Mouse (Mus musculus) hindbrain, embryonic 14.5 days (tissue): Measurements from ENCODE around the gene Pnrc2. TPM values are rescaled to one million over a fixed set of nuclear protein-coding genes. Genes with fewer than 3 reads are reported as not detected.

Experiments
- ATAC-seq: fragments of 200-750 bp; cut with Nextera tagmentation; 2 replicates; pipeline ENCODE4 v1.8.0; 2017; ENCODE audit warnings: moderate number of reproducible peaks, mild to moderate bottlenecking, moderate TSS enrichment, moderate library complexity; ENCODE audit not compliant: low FRiP score
- DNase-seq: peaks from one replicate; pipeline ENCODE4 v3.0.0-alpha.2; 2015; ENCODE audit warnings: low spot score
- H3K27ac ChIP-seq: fragments of 300-500 bp; sonication (generic); 2 replicates; pipeline ENCODE4 v1.5.1; 2014; ENCODE audit warnings: mild to moderate bottlenecking, moderate library complexity
- H3K27me3 ChIP-seq: fragments of 300-500 bp; sonication (generic); 2 replicates; pipeline ENCODE4 v1.6.1; 2014; ENCODE audit warnings: mild to moderate bottlenecking, low read length, mixed read lengths; ENCODE audit not compliant: control insufficient read depth, insufficient read depth
- H3K36me3 ChIP-seq: fragments of 300-500 bp; sonication (generic); replicated peaks from 2 replicates; pipeline ENCODE4 v1.6.1; 2014; ENCODE audit not compliant: control insufficient read depth, insufficient read depth
- H3K4me1 ChIP-seq: fragments of 300-500 bp; sonication (generic); replicated peaks from 2 replicates; pipeline ENCODE4 v1.6.1; 2014; ENCODE audit warnings: antibody characterized with exemption, low read length, mixed read lengths; ENCODE audit not compliant: control insufficient read depth, insufficient read depth
- H3K4me2 ChIP-seq: fragments of 300-500 bp; sonication (generic); replicated peaks from 2 replicates; pipeline ENCODE4 v1.6.1; 2014; ENCODE audit warnings: mild to moderate bottlenecking, moderate library complexity
- H3K4me3 ChIP-seq: fragments of 300-500 bp; sonication (generic); replicated peaks from 2 replicates; pipeline ENCODE4 v1.5.1; 2014; ENCODE audit warnings: mild to moderate bottlenecking, low read length
- H3K9ac ChIP-seq: fragments of 300-500 bp; sonication (generic); 2 replicates; pipeline ENCODE4 v1.6.1; 2014
- H3K9me3 ChIP-seq: fragments of 300-500 bp; sonication (generic); 2 replicates; pipeline ENCODE4 v1.6.1; 2016; ENCODE audit warnings: low read length; ENCODE audit not compliant: control insufficient read depth
- whole genome bisulfite sequencing: fragments of 180-500 bp; shearing (Covaris S2); extraction: QIAGEN DNeasy Blood & Tissue Kit; methylation state at CpG from one replicate; pipeline ENCODE4 v1.1.7; 2014; 5-methylcytosine and 5-hydroxymethylcytosine counted together
- polyA plus RNA-seq: library from polyadenylated mRNA; unstranded; fragments of >200 nt; fragmentation: Nextera tagmentation; extraction: Ambion mirVana; gene quantifications from 2 replicates; pipeline ENCODE4 v1.2.1, GENCODE M21; 2014

Gene Pnrc2
- polyA plus RNA-seq, 1 experiment from 2014 or later = 95.0 TPM

DNA sequence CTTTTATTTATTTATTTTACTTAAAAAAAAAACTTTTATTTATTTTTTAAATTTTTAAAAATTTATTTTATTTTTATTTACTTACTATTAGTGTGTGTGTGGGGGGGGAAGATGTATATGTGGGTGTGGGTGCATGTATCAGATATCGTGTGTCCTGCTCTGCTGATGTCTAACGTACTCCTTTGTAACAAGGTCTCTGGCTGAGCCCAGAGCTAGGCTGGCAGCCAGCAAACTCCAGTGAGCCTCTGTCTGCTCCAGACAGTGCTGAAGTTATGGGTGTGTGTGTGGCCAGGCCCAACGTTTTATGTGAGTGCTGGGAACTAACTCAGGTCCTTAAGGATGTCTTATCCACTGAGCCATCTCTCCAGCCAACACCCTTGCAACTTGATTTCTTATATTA lies 38.5 kb upstream of the Pnrc2 start:
- Histone ChIP-seq H3K27ac (no peak overlapping the region; the same call in 1 of the 2 replicates), H3K27me3 (no peaks in the 10 kb centered on the region)
- 49% methylated on average over 3 of the region's 3 CpGs for WGBS

DNA sequence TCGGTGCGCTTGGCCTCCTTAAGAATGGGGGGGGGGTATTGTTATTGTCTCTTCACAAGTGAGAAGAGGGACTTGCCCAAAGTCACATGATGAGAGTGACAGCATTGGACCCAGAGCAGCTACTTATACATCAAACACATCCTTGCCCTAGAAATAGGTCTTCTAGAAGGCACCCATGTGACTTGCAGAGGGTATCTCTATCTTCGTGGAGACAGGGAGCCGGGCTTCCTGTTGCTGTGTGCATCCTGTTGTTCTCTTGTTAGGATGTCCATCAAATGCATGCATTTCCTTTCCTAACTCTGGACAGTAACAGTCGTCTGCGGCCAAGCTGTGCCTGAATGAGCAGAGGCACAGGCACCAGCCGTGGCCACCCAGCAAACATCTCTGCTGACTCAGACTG lies 37.9 kb upstream of the Pnrc2 start:
- H3K27me3 ChIP-seq = no peaks in the 10 kb centered on the region
- no peaks in the 10 kb centered on the region for H3K36me3 ChIP-seq
- no peak overlapping the region for H3K27ac ChIP-seq
- WGBS = 71% methylated on average over 7 of the region's 7 CpGs
- H3K9ac ChIP-seq = no peak overlapping the region
- H3K4me3 ChIP-seq = no peak overlapping the region
- no peaks in the 10 kb centered on the region for H3K9me3 ChIP-seq
- DNase-seq (no peak), ATAC-seq (no peak)
- 0 out of 2 replicates have a peak, but pooled peaks cover 9% of the 10 kb centered on the region for H3K4me1 ChIP-seq
- H3K4me2 ChIP-seq = no peak overlapping the region

More for the DNA sequence above, 38.5 kb upstream of the Pnrc2 start:
- no peaks in the 10 kb centered on the region for H3K36me3 ChIP-seq
- H3K4me1 ChIP-seq = 0 out of 2 replicates have a peak, but pooled peaks cover 9% of the 10 kb centered on the region
- no peak overlapping the region for H3K9ac ChIP-seq
- H3K4me3 ChIP-seq = no peak overlapping the region
- no peak overlapping the region for H3K4me2 ChIP-seq
- no peaks in the 10 kb centered on the region for H3K9me3 ChIP-seq
- no peak for DNase-seq
- ATAC-seq = no peak

- Histone ChIP-seq H3K27me3 (no peaks in the 10 kb centered on the region), H3K4me2 (no peak overlapping the region), H3K4me3 (no peak overlapping the region), H3K9ac (no peak overlapping the region), H3K4me1 (0 out of 2 replicates have a peak, but pooled peaks cover 9% of the 10 kb centered on the region), H3K9me3 (no peaks in the 10 kb centered on the region), H3K27ac (no peak overlapping the region), H3K36me3 (no peaks in the 10 kb centered on the region)
- ATAC-seq = no peak
- WGBS = 80% methylated on average over 13 of the region's 13 CpGs
- no peak for DNase-seq
These were observed 35.8 kb upstream of the Pnrc2 start for GRCm38 (mm10) chr4:135909326-135910066.

- ATAC-seq (no peak), DNase-seq (no peak)
- WGBS = 89% methylated on average over 3 of the region's 3 CpGs
- Histone ChIP-seq H3K4me1 (no peaks in the 10 kb centered on the region), H3K36me3 (no peaks in the 10 kb centered on the region), H3K27me3 (no peaks in the 10 kb centered on the region), H3K9me3 (no peaks in the 10 kb centered on the region), H3K4me3 (no peak overlapping the region), H3K4me2 (no peak overlapping the region), H3K27ac (no peak overlapping the region), H3K9ac (no peak overlapping the region)
These were observed 33.0 kb upstream of the Pnrc2 start for GRCm38 (mm10) chr4:135906633-135907032.

DNA sequence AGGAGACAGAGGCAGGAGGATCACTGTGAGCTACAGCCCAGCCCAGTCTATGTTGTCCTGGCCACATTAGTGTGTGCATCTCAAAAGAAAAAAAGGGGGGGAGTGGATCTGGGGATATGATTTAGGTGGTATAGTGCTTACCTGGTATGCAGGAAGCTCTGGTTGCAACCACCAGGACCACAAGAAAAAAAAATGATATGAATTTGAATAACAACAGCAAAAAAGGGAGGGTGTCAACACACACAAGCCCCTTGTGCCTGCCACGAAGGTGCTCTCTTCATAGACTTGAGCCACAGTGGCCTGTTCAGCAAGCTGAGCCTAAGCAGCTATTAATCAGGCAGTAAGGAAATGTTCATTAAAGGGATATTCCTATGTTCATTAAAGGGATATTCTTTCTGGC lies 31.2 kb upstream of the Pnrc2 start:
- Histone ChIP-seq H3K27me3 (no peaks in the 10 kb centered on the region), H3K4me2 (no peak overlapping the region), H3K9ac (no peak overlapping the region), H3K4me3 (no peak overlapping the region), H3K9me3 (no peaks in the 10 kb centered on the region), H3K27ac (no peak overlapping the region), H3K36me3 (no peaks in the 10 kb centered on the region), H3K4me1 (no peaks in the 10 kb centered on the region)
- WGBS = 68% methylated on average over 1 of the region's 1 CpGs
- DNase-seq (no peak), ATAC-seq (no peak)

- no peaks in the 10 kb centered on the region for H3K27me3 ChIP-seq
- no peaks in the 10 kb centered on the region for H3K9me3 ChIP-seq
- H3K27ac ChIP-seq = no peak overlapping the region
- no peak overlapping the region for H3K4me2 ChIP-seq
- WGBS = 96% methylated on average over 4 of the region's 4 CpGs
- H3K4me3 ChIP-seq = no peak overlapping the region
- H3K4me1 ChIP-seq = no peaks in the 10 kb centered on the region
- H3K36me3 ChIP-seq = no peaks in the 10 kb centered on the region
- ATAC-seq (no peak), DNase-seq (no peak)
- no peak overlapping the region for H3K9ac ChIP-seq
These were observed 29.1 kb upstream of the Pnrc2 start for GRCm38 (mm10) chr4:135902606-135903242.

- DNase-seq (no peak), ATAC-seq (no peak)
- H3K4me3 ChIP-seq = no peak overlapping the region
- 79% methylated on average over 5 of the region's 5 CpGs for WGBS
- H3K36me3 ChIP-seq = no peaks in the 10 kb centered on the region
- no peaks in the 10 kb centered on the region for H3K27me3 ChIP-seq
- no peaks in the 10 kb centered on the region for H3K9me3 ChIP-seq
- H3K9ac ChIP-seq = no peak overlapping the region
- H3K4me1 ChIP-seq = no peaks in the 10 kb centered on the region
- H3K27ac ChIP-seq = no peak overlapping the region
- no peak overlapping the region for H3K4me2 ChIP-seq
These were observed 26.4 kb upstream of the Pnrc2 start for GRCm38 (mm10) chr4:135900008-135900407.

DNA sequence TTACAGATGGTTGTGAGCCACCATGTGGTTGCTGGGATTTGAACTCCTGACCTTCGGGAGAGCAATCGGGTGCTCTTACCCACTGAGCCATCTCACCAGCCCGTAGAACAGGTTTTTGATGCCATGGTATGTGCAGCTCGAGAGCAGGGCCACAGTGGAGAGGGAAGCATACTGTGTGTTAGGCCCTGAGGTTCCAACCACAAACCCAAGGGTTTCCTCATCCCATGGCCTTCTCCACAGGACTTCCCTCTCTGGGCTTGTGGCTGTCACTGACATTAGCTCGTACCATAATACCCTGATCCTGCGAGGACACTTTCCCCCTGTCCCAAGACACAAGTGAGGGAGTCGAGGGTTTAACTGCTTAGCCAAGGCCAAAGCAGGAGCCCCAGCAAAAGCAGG lies 25.4 kb upstream of the Pnrc2 start:
- ATAC-seq (no peak), DNase-seq (no peak)
- Histone ChIP-seq H3K4me3 (no peak overlapping the region), H3K36me3 (no peaks in the 10 kb centered on the region), H3K4me1 (no peaks in the 10 kb centered on the region), H3K9ac (no peak overlapping the region), H3K4me2 (no peak overlapping the region), H3K27ac (no peak overlapping the region), H3K27me3 (no peaks in the 10 kb centered on the region), H3K9me3 (no peaks in the 10 kb centered on the region)
- WGBS = 94% methylated on average over 7 of the region's 7 CpGs

DNA sequence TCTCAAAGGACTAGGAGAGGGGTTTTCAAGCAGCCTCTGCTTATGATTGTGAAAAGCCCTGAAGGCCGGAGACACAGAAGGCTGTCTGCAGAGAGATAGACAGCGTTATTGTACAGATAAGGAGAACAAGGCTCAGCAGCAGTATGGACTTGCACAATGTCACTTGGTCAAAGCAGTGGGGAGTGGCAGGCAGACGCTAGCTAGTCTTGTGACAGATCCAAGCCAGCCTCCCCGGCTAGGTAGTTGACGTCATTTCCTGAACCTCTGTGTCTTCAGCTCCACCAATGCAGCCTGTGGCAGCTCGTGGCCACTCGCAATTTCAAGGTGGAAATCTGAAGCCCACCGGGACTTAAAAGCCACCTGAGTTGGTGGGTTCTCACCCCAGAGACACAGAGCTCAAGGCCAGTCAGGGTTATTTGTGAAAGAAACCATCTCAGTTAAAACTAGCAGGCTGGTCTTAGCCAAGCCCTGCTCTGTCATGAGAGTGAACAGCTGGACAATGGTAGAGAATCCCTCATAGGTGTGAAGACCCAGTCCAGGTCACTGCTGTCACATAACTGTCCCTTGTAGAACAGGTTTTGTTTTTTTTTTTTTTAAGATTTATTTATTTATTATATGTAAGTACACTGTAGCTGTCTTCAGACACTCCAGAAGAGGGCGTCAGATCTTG lies 24.9 kb upstream of the Pnrc2 start:
- WGBS = 80% methylated on average over 8 of the region's 9 CpGs
- Histone ChIP-seq H3K27ac (no peak overlapping the region), H3K9me3 (no peaks in the 10 kb centered on the region), H3K36me3 (no peaks in the 10 kb centered on the region), H3K4me2 (no peak overlapping the region), H3K9ac (no peak overlapping the region), H3K4me3 (no peak overlapping the region), H3K27me3 (no peaks in the 10 kb centered on the region), H3K4me1 (no peaks in the 10 kb centered on the region)
- ATAC-seq (no peak), DNase-seq (no peak)
